21 mouse cellular contexts compared by ENCODE assay signal in the genomic region with DNA sequence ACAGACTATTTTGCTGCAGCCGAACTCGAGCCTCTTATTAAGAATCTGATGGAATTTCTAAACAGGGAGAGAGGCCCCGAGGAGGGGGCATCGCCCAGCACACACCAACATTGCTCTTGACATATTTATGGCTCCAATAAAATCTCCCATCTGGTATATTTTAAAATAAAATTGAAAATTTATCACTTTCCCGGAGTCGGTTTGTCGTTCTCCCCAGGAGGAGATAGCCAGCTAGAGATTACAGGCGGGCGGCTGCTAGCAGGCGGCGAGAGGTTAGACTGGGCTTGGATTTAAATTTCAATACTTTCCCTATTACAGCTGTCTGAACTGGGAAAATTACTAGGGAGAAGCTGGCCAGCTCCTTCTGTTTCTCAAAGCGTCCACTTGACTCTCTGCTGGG.
DNase-seq lines count a peak whose midpoint lies in the region; ATAC-seq and TF ChIP-seq lines count a peak whose summit lies in the region.
"Had no signal": no experiment of that assay in that cellular context is flagged by ENCODE, and none has a peak within 500 bp of the region (broad histone marks: within the 10 kb centered on the region; RNA-seq: fewer than 3 reads in every experiment).

No protein-coding gene starts in this region.

- no peaks in the 10 kb centered on the region for H3K27me3 ChIP-seq in hindbrain, embryonic 12.5 days
- H3K27me3 ChIP-seq in hindbrain, embryonic 11.5 days (ENCODE audit: control insufficient read depth, insufficient read depth, low read length): no peaks in the 10 kb centered on the region
- no peaks in the 10 kb centered on the region for H3K27me3 ChIP-seq in kidney, embryonic 16.5 days (ENCODE audit: insufficient read depth, low read length)
- H3K27me3 ChIP-seq in kidney, adult 2 months (replicated peaks; ENCODE audit: control insufficient read depth, insufficient read depth, low read length): no peaks in the 10 kb centered on the region
- 0 out of 2 replicates have a peak, but pooled peaks cover 3% of the 10 kb centered on the region for H3K27me3 ChIP-seq in stomach, embryonic 15.5 days (replicated peaks)
- H3K27me3 ChIP-seq in stomach, postnatal 0 days (ENCODE audit: control insufficient read depth, insufficient read depth, low read length): no peaks in the 10 kb centered on the region
- H3K27me3 ChIP-seq: neural tube, embryonic 12.5 days had no signal

- TF ChIP-seq POLR2A in kidney, adult 2 months (IDR thresholded peaks at IDR 0.05; ENCODE audit: low read depth, low read length): no peak

- H3K27ac ChIP-seq in hindbrain, embryonic 12.5 days: 0 out of 2 replicates have a peak overlapping the region, but pooled peaks have one; percentile 48
- H3K27ac ChIP-seq in hindbrain, embryonic 11.5 days (ENCODE audit: low read depth, low read length): no peak overlapping the region
- H3K27ac ChIP-seq in kidney, embryonic 16.5 days (ENCODE audit: low read length): 0 out of 2 replicates have a peak overlapping the region, but pooled peaks have one; percentile 33
- no peak overlapping the region for H3K27ac ChIP-seq in kidney, adult 2 months (ENCODE audit: insufficient read depth, low read depth, low read length)
- 0 out of 2 replicates have a peak overlapping the region, but pooled peaks have one; percentile 6 for H3K27ac ChIP-seq in stomach, embryonic 15.5 days
- H3K27ac ChIP-seq in stomach, postnatal 0 days (replicated peaks): no peak overlapping the region
- H3K27ac ChIP-seq: neural tube, embryonic 12.5 days had no signal

- no peaks in the 10 kb centered on the region for H3K9me3 ChIP-seq in hindbrain, embryonic 12.5 days (replicated peaks)
- H3K9me3 ChIP-seq in hindbrain, embryonic 11.5 days (ENCODE audit: control insufficient read depth, low read length): no peaks in the 10 kb centered on the region
- no peaks in the 10 kb centered on the region for H3K9me3 ChIP-seq in kidney, embryonic 16.5 days (ENCODE audit: low read length)
- H3K9me3 ChIP-seq in stomach, embryonic 15.5 days: no peaks in the 10 kb centered on the region
- no peaks in the 10 kb centered on the region for H3K9me3 ChIP-seq in stomach, postnatal 0 days (ENCODE audit: control insufficient read depth, low read length)
- H3K9me3 ChIP-seq: megakaryocyte, embryonic 14.5 days; neural tube, embryonic 12.5 days had no signal

- H3K4me1 ChIP-seq in hindbrain, embryonic 12.5 days: peaks cover 8% of the 10 kb centered on the region
- no peaks in the 10 kb centered on the region; the same call in 1 of the 2 replicates for H3K4me1 ChIP-seq in hindbrain, embryonic 11.5 days (replicated peaks; ENCODE audit: control insufficient read depth, insufficient read depth, low read length)
- H3K4me1 ChIP-seq in kidney, embryonic 16.5 days (ENCODE audit: insufficient read depth, low read length): peaks cover 17% of the 10 kb centered on the region
- no peaks in the 10 kb centered on the region for H3K4me1 ChIP-seq in kidney, adult 2 months (ENCODE audit: control insufficient read depth, insufficient read depth, low read length)
- peaks cover 10% of the 10 kb centered on the region; the same call in 1 of the 2 replicates for H3K4me1 ChIP-seq in stomach, embryonic 15.5 days
- H3K4me1 ChIP-seq in stomach, postnatal 0 days (replicated peaks; ENCODE audit: control insufficient read depth, insufficient read depth): 0 out of 2 replicates have a peak, but pooled peaks cover 2% of the 10 kb centered on the region

- no peak overlapping the region for H3K4me3 ChIP-seq in hindbrain, embryonic 12.5 days
- no peak overlapping the region for H3K4me3 ChIP-seq in hindbrain, embryonic 11.5 days (ENCODE audit: low read depth, low read length)
- no peak overlapping the region for H3K4me3 ChIP-seq in kidney, embryonic 16.5 days (ENCODE audit: low read length)
- H3K4me3 ChIP-seq in kidney, adult 2 months (ENCODE audit: insufficient read depth, low read depth, low read length): no peak overlapping the region
- no peak overlapping the region for H3K4me3 ChIP-seq in stomach, embryonic 15.5 days (replicated peaks)
- H3K4me3 ChIP-seq in stomach, postnatal 0 days (ENCODE audit: low read depth, low read length): no peak overlapping the region
- H3K4me3 ChIP-seq: erythroblast, embryonic 14.5 days; megakaryocyte, embryonic 14.5 days; neural tube, embryonic 12.5 days had no signal

- no peak overlapping the region for H3K9ac ChIP-seq in hindbrain, embryonic 12.5 days
- no peak overlapping the region for H3K9ac ChIP-seq in hindbrain, embryonic 11.5 days (ENCODE audit: low read depth, low read length)
- no peak overlapping the region for H3K9ac ChIP-seq in kidney, embryonic 16.5 days (replicated peaks; ENCODE audit: low read length)
- H3K9ac ChIP-seq in stomach, embryonic 15.5 days: no peak overlapping the region
- H3K9ac ChIP-seq in stomach, postnatal 0 days (ENCODE audit: low read length): no peak overlapping the region
- H3K9ac ChIP-seq: neural tube, embryonic 12.5 days had no signal

- no peak for TF ChIP-seq CTCF in kidney, adult 2 months (conservative IDR thresholded peaks at IDR 0.05; ENCODE audit: insufficient read depth, insufficient read length, low read depth, low read length)
- TF ChIP-seq CTCF in stomach, postnatal 0 days (IDR thresholded peaks at IDR 0.05; ENCODE audit: low read depth): no peak

- no peak overlapping the region for H3K4me2 ChIP-seq in hindbrain, embryonic 12.5 days (replicated peaks)
- no peak overlapping the region for H3K4me2 ChIP-seq in hindbrain, embryonic 11.5 days (replicated peaks; ENCODE audit: low read depth, low read length)
- H3K4me2 ChIP-seq in kidney, embryonic 16.5 days (replicated peaks; ENCODE audit: low read depth, low read length): no peak overlapping the region
- peak overlapping the region; percentile 17; the same call in 1 of the 2 replicates for H3K4me2 ChIP-seq in stomach, embryonic 15.5 days
- no peak overlapping the region for H3K4me2 ChIP-seq in stomach, postnatal 0 days (replicated peaks; ENCODE audit: low read depth)
- H3K4me2 ChIP-seq: heart, embryonic 11.5 days; liver, embryonic 11.5 days; neural tube, embryonic 12.5 days had no signal

- TF ChIP-seq EP300 in stomach, postnatal 0 days (optimal IDR thresholded peaks at IDR 0.05): no peak

- no peak for DNase-seq in hindbrain, embryonic 11.5 days (ENCODE audit: low spot score)
- DNase-seq in kidney, adult 2 months: no peak
- DNase-seq in stomach, postnatal 0 days (ENCODE audit: low spot score): no peak
- no peak for DNase-seq in retina, postnatal 1 day
- DNase-seq in spleen, postnatal 14 days (ENCODE audit: low spot score in 2 of 2): no peak
- DNase-seq: adrenal gland, postnatal 10 days; cerebellum, adult 11-12 months; cerebellum, postnatal 25 days; kidney, postnatal 14 days; layer of hippocampus, adult 9-11 months; lung, postnatal 14 days; right cerebral cortex, postnatal 4 days had no signal

- no peaks in the 10 kb centered on the region for H3K36me3 ChIP-seq in hindbrain, embryonic 12.5 days
- H3K36me3 ChIP-seq in hindbrain, embryonic 11.5 days (ENCODE audit: control insufficient read depth, insufficient read depth, low read length): no peaks in the 10 kb centered on the region
- H3K36me3 ChIP-seq in kidney, embryonic 16.5 days (ENCODE audit: insufficient read depth, low read length): no peaks in the 10 kb centered on the region
- no peaks in the 10 kb centered on the region for H3K36me3 ChIP-seq in kidney, adult 2 months (ENCODE audit: control insufficient read depth, insufficient read depth, low read length)
- H3K36me3 ChIP-seq in stomach, embryonic 15.5 days: no peaks in the 10 kb centered on the region
- H3K36me3 ChIP-seq in stomach, postnatal 0 days (ENCODE audit: control insufficient read depth, insufficient read depth, low read length): no peaks in the 10 kb centered on the region
- H3K36me3 ChIP-seq: neural tube, embryonic 12.5 days had no signal

- ATAC-seq in hindbrain, embryonic 12.5 days (ENCODE audit: low FRiP score): no peak
- ATAC-seq in hindbrain, embryonic 11.5 days (ENCODE audit: low FRiP score): no peak
- no peak; the same call in 1 of the 2 replicates for ATAC-seq in kidney, embryonic 16.5 days (ENCODE audit: low FRiP score, low TSS enrichment)
- ATAC-seq in stomach, embryonic 15.5 days (ENCODE audit: insufficient read depth, low FRiP score, low read depth): no peak
- no peak for ATAC-seq in stomach, postnatal 0 days (ENCODE audit: low FRiP score, low TSS enrichment)
- ATAC-seq: forebrain, embryonic 14.5 days had no signal

- WGBS in hindbrain, embryonic 12.5 days: 65% methylated on average over 12 of the region's 12 CpGs
- whole genome bisulfite sequencing in hindbrain, embryonic 11.5 days: 82% methylated on average over 12 of the region's 12 CpGs
- WGBS in kidney, embryonic 16.5 days: 19% methylated on average over 12 of the region's 12 CpGs
- 57% methylated on average over 12 of the region's 12 CpGs for WGBS in kidney, adult 2 months
- WGBS in stomach, embryonic 15.5 days: 36% methylated on average over 12 of the region's 12 CpGs
- 42% methylated on average over 12 of the region's 12 CpGs for WGBS in stomach, postnatal 0 days

Comparison
In these comparisons a context has a peak if more than half of its experiments do, and no peak if none do; other contexts are left out.
1. H3K27ac ChIP-seq: peak in hindbrain, embryonic 12.5 days (single experiment), kidney, embryonic 16.5 days (single experiment) and stomach, embryonic 15.5 days (single experiment); none in hindbrain, embryonic 11.5 days (single experiment), kidney, adult 2 months (single experiment) and stomach, postnatal 0 days (single experiment).